Mouse (Mus musculus) lung, postnatal 0 days (tissue): ENCODE measurements around the gene Zfp414. TPM values are rescaled to one million over a fixed set of nuclear protein-coding genes. Genes with fewer than 3 reads are reported as not detected.

ENCODE experiments used
- ATAC-seq: fragments of 200-750 bp; cut with Nextera tagmentation; 2 replicates; pipeline ENCODE4 v1.8.0; 2017; ENCODE audit warnings: moderate library complexity
- DNase-seq: peaks from one replicate; pipeline ENCODE4 v3.0.0-alpha.2; 2016; ENCODE audit warnings: low spot score
- H3K27ac ChIP-seq: fragments of 300-500 bp; sonication (generic); 2 replicates; pipeline ENCODE4 v1.5.1; 2014; ENCODE audit warnings: antibody characterized with exemption, mild to moderate bottlenecking, low read length, mixed read lengths
- H3K27me3 ChIP-seq: fragments of 300-500 bp; sonication (generic); replicated peaks from 2 replicates; pipeline ENCODE4 v1.6.1; 2014; ENCODE audit warnings: low read length, mixed read lengths; ENCODE audit not compliant: insufficient read depth
- H3K36me3 ChIP-seq: fragments of 300-500 bp; sonication (generic); 2 replicates; pipeline ENCODE4 v1.6.1; 2014; ENCODE audit warnings: low read length, mixed read lengths; ENCODE audit not compliant: insufficient read depth
- H3K4me1 ChIP-seq: fragments of 300-500 bp; sonication (generic); 2 replicates; pipeline ENCODE4 v1.6.1; 2014; ENCODE audit warnings: antibody characterized with exemption, low read depth, low read length, mixed read lengths; ENCODE audit not compliant: insufficient read depth
- H3K4me2 ChIP-seq: fragments of 300-500 bp; sonication (generic); replicated peaks from 2 replicates; pipeline ENCODE4 v1.6.1; 2014; ENCODE audit warnings: low read depth, mild to moderate bottlenecking, low read length, moderate library complexity, mixed read lengths
- H3K4me3 ChIP-seq: fragments of 300-500 bp; sonication (generic); 2 replicates; pipeline ENCODE4 v1.5.1; 2014; ENCODE audit warnings: low read depth, low read length
- H3K9ac ChIP-seq: fragments of 300-500 bp; sonication (generic); replicated peaks from 2 replicates; pipeline ENCODE4 v1.6.1; 2014; ENCODE audit warnings: low read depth, mild to moderate bottlenecking
- H3K9me3 ChIP-seq: fragments of 300-500 bp; sonication (generic); 2 replicates; pipeline ENCODE4 v1.6.1; 2016; ENCODE audit warnings: low read length, mixed read lengths
- CTCF ChIP-seq: IDR thresholded peaks from 2 replicates; pipeline ENCODE4 v1.5.1; 2016; ENCODE audit warnings: antibody characterized with exemption, mild to moderate bottlenecking
- EP300 ChIP-seq: IDR thresholded peaks from 2 replicates; pipeline ENCODE4 v1.6.1; 2016; ENCODE audit warnings: antibody characterized with exemption, mild to moderate bottlenecking, control low read depth
- WGBS: fragments of 180-500 bp; shearing (Covaris S2); extraction: QIAGEN DNeasy Blood & Tissue Kit; methylation state at CpG from one replicate; pipeline ENCODE4 v1.1.7; 2014; 5-methylcytosine and 5-hydroxymethylcytosine counted together
- polyA plus RNA-seq: library from polyadenylated mRNA; unstranded; fragments of >200 nt; fragmentation: Nextera tagmentation; extraction: Ambion mirVana; gene quantifications from 2 replicates; pipeline ENCODE4 v1.2.1, GENCODE M21; 2015

The Zfp414 gene
- polyA plus RNA-seq, 1 experiment from 2014 or later, result 34.2 TPM

- DNase-seq (peak; percentile 18), ATAC-seq (peak; percentile 25; the same call in 1 of the 2 replicates)
- Histone ChIP-seq H3K4me1 (no peaks in the 10 kb centered on the region), H3K9me3 (no peaks in the 10 kb centered on the region), H3K36me3 (peaks cover 6% of the 10 kb centered on the region; the same call in 1 of the 2 replicates), H3K27me3 (no peaks in the 10 kb centered on the region), H3K27ac (no peak overlapping the region), H3K9ac (no peak overlapping the region), H3K4me3 (no peak overlapping the region), H3K4me2 (no peak overlapping the region)
- WGBS, result 48% methylated on average over 6 of the region's 6 CpGs
- no peak for TF ChIP-seq EP300
- TF ChIP-seq CTCF, result no peak
Observed at GRCm38 (mm10) chr17:33639743-33640142, 10.9 kb downstream of the Zfp414 start.

- TF ChIP-seq EP300 (no peak), CTCF (no peak)
- H3K4me3 ChIP-seq, result no peak overlapping the region
- no peak overlapping the region for H3K4me2 ChIP-seq
- no peak for DNase-seq
- no peak overlapping the region for H3K9ac ChIP-seq
- no peaks in the 10 kb centered on the region for H3K4me1 ChIP-seq
- no peaks in the 10 kb centered on the region for H3K9me3 ChIP-seq
- H3K36me3 ChIP-seq, result peaks cover 46% of the 10 kb centered on the region; the same call in 1 of the 2 replicates
- H3K27me3 ChIP-seq, result no peaks in the 10 kb centered on the region
- WGBS, result 85% methylated on average over 4 of the region's 4 CpGs
- ATAC-seq, result no peak
- H3K27ac ChIP-seq, result no peak overlapping the region
Observed at GRCm38 (mm10) chr17:33644068-33644467, 15.2 kb downstream of the Zfp414 start.

- H3K27ac ChIP-seq, result no peak overlapping the region
- no peak for ATAC-seq
- no peak for DNase-seq
- no peaks in the 10 kb centered on the region for H3K9me3 ChIP-seq
- H3K36me3 ChIP-seq, result peaks cover 54% of the 10 kb centered on the region; the same call in 1 of the 2 replicates
- H3K4me2 ChIP-seq, result no peak overlapping the region
- no peak overlapping the region for H3K4me3 ChIP-seq
- TF ChIP-seq CTCF (no peak), EP300 (no peak)
- no peak overlapping the region for H3K9ac ChIP-seq
- 90% methylated on average over 8 of the region's 8 CpGs for WGBS
- no peaks in the 10 kb centered on the region for H3K27me3 ChIP-seq
- no peaks in the 10 kb centered on the region for H3K4me1 ChIP-seq
Observed at GRCm38 (mm10) chr17:33645073-33645472, 16.2 kb downstream of the Zfp414 start.

- no peak overlapping the region for H3K4me3 ChIP-seq
- H3K36me3 ChIP-seq, result peaks cover 65% of the 10 kb centered on the region
- DNase-seq, result no peak
- WGBS, result 98% methylated on average over 34 of the region's 34 CpGs
- H3K27ac ChIP-seq, result no peak overlapping the region
- no peaks in the 10 kb centered on the region for H3K4me1 ChIP-seq
- H3K9me3 ChIP-seq, result no peaks in the 10 kb centered on the region
- H3K27me3 ChIP-seq, result no peaks in the 10 kb centered on the region
- no peak overlapping the region for H3K9ac ChIP-seq
- no peak overlapping the region for H3K4me2 ChIP-seq
- peak; percentile 9 for ATAC-seq
- no peak for TF ChIP-seq CTCF
- TF ChIP-seq EP300, result no peak
Observed at GRCm38 (mm10) chr17:33649781-33650475, 21.0 kb downstream of the Zfp414 start.

GRCm38 (mm10) chr17:33666813-33667212 is 37.9 kb downstream of the Zfp414 start:
- H3K4me1 ChIP-seq, result no peaks in the 10 kb centered on the region
- H3K9me3 ChIP-seq, result no peaks in the 10 kb centered on the region
- 56% methylated on average over 3 of the region's 3 CpGs for WGBS
- H3K4me3 ChIP-seq, result no peak overlapping the region
- no peaks in the 10 kb centered on the region for H3K27me3 ChIP-seq
- H3K9ac ChIP-seq, result no peak overlapping the region
- H3K4me2 ChIP-seq, result no peak overlapping the region
- DNase-seq, result no peak
- no peak for ATAC-seq
- TF ChIP-seq CTCF (no peak), EP300 (no peak)
- peaks cover 24% of the 10 kb centered on the region for H3K36me3 ChIP-seq
- H3K27ac ChIP-seq, result no peak overlapping the region

GRCm38 (mm10) chr17:33669681-33670080 is 40.8 kb downstream of the Zfp414 start:
- Histone ChIP-seq H3K4me3 (no peak overlapping the region), H3K9ac (no peak overlapping the region), H3K36me3 (peaks cover 11% of the 10 kb centered on the region), H3K4me1 (no peaks in the 10 kb centered on the region), H3K4me2 (no peak overlapping the region), H3K9me3 (no peaks in the 10 kb centered on the region), H3K27me3 (no peaks in the 10 kb centered on the region), H3K27ac (no peak overlapping the region)
- ATAC-seq, result no peak
- TF ChIP-seq EP300 (no peak), CTCF (no peak)
- no peak for DNase-seq
- 90% methylated on average over 3 of the region's 3 CpGs for WGBS
